Mouse (Mus musculus) megakaryocyte, embryonic 14.5 days (primary cell): Measurements from ENCODE around the gene Olfr693.
"Not testable (repeated sequence)": the region's sequence is repeated elsewhere in the genome, so short reads cannot be mapped to it uniquely, and the experiment has no call there.

ENCODE experiments used
- FLI1 ChIP-seq: IDR thresholded peaks from 2 replicates; pipeline ENCODE4 v1.6.1; 2012; ENCODE audit warnings: low read length, inconsistent platforms, mixed read lengths
- GATA1 ChIP-seq: IDR thresholded peaks from 3 replicates; pipeline ENCODE4 v1.6.1; 2012; ENCODE audit warnings: mixed read lengths, low read length, inconsistent platforms, borderline replicate concordance

DNA sequence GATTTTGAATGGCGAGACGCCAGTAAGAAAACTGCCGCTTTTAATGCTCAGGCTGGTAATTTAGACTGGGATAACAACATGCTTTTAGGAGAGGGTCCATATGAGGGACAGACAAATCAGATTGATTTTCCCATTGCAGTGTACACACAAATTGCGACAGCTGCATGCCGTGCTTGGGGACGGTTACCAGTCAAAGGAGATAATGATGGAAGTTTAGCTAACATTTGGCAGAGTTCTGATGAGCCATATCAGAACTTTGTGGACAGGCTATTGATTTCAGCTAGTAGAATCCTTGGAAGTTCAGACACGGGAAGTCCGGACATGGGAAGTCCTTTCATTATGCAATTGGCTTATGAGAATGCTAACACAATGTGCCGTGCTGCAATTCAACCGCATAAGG, 27.3 kb upstream of the Olfr693 start:
- TF ChIP-seq GATA1, FLI1: not testable (repeated sequence)
